ENCODE assay signal across 17 mouse cellular contexts in the genomic region with DNA sequence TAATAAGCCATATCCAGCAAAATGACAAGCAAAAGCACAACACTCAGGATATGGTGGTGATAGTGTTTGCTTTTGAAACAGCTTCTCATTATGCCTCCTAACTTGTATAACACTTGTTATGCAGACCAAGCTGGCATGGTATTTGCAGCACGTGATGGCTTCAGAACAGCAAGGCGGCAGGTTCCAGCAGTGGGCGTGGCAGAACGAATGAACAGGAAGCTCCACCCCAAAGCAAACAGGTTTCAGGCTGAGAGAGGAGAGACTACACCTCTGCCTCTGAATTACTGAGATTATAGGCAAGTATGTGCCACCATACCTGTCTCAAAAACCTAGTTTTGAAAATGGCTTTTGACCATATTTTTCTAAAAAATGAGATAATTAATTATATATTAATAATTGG.
DNase-seq lines count a peak whose midpoint lies in the region; ATAC-seq and TF ChIP-seq lines count a peak whose summit lies in the region.
"Had no signal": no experiment of that assay in that cellular context is flagged by ENCODE, and none has a peak within 500 bp of the region (broad histone marks: within the 10 kb centered on the region; RNA-seq: fewer than 3 reads in every experiment).

No protein-coding gene starts in this region.

- intact Hi-C loops in left cerebral cortex, adult 2 months (cut with DNase I), result no loop called here

- no peaks in the 10 kb centered on the region for H3K36me3 ChIP-seq in kidney, embryonic 14.5 days (ENCODE audit: control insufficient read depth, insufficient read depth, low read length)
- no peaks in the 10 kb centered on the region for H3K36me3 ChIP-seq in liver, postnatal 0 days (replicated peaks; ENCODE audit: insufficient read depth, low read length)
- H3K36me3 ChIP-seq: embryonic facial prominence, embryonic 12.5 days; heart, embryonic 15.5 days; lung, embryonic 15.5 days had no signal

- no peak overlapping the region for H3K27ac ChIP-seq in kidney, embryonic 14.5 days (ENCODE audit: low read depth, low read length)
- H3K27ac ChIP-seq in left cerebral cortex, adult 2 months, result no peak overlapping the region
- no peak overlapping the region for H3K27ac ChIP-seq in liver, postnatal 0 days (ENCODE audit: low read depth)
- H3K27ac ChIP-seq: embryonic facial prominence, embryonic 12.5 days; forebrain, embryonic 13.5 days; heart, embryonic 15.5 days; lung, embryonic 15.5 days had no signal

- no peak for TF ChIP-seq CTCF in left cerebral cortex, adult 2 months (IDR thresholded peaks at IDR 0.05)
- no peak for TF ChIP-seq CTCF in liver, postnatal 0 days (IDR thresholded peaks at IDR 0.05; ENCODE audit: low read depth)

- no peaks in the 10 kb centered on the region for H3K9me3 ChIP-seq in kidney, embryonic 14.5 days (ENCODE audit: control insufficient read depth, low read length)
- H3K9me3 ChIP-seq in liver, postnatal 0 days (ENCODE audit: low read length), result no peaks in the 10 kb centered on the region
- H3K9me3 ChIP-seq: embryonic facial prominence, embryonic 12.5 days; forebrain, embryonic 13.5 days; heart, embryonic 15.5 days; lung, embryonic 15.5 days had no signal

- H3K9ac ChIP-seq in kidney, embryonic 14.5 days (ENCODE audit: low read depth, low read length), result no peak overlapping the region
- no peak overlapping the region for H3K9ac ChIP-seq in liver, postnatal 0 days (replicated peaks)
- H3K9ac ChIP-seq: embryonic facial prominence, embryonic 12.5 days; forebrain, embryonic 13.5 days; heart, embryonic 15.5 days; lung, embryonic 15.5 days had no signal

- H3K4me2 ChIP-seq in kidney, embryonic 14.5 days (replicated peaks; ENCODE audit: low read depth, low read length), result no peak overlapping the region
- H3K4me2 ChIP-seq in liver, postnatal 0 days (ENCODE audit: low read depth, low read length), result no peak overlapping the region
- H3K4me2 ChIP-seq: embryonic facial prominence, embryonic 12.5 days; forebrain, embryonic 13.5 days; heart, embryonic 15.5 days; lung, embryonic 15.5 days had no signal

- no peak for TF ChIP-seq EP300 in liver, postnatal 0 days (IDR thresholded peaks at IDR 0.05; ENCODE audit: low read depth)

- H3K4me3 ChIP-seq in kidney, embryonic 14.5 days (ENCODE audit: low read length), result no peak overlapping the region
- H3K4me3 ChIP-seq in left cerebral cortex, adult 2 months, result no peak overlapping the region
- H3K4me3 ChIP-seq in liver, postnatal 0 days (ENCODE audit: low read depth, low read length), result no peak overlapping the region
- H3K4me3 ChIP-seq: embryonic facial prominence, embryonic 12.5 days; forebrain, embryonic 13.5 days; heart, embryonic 15.5 days; lung, embryonic 15.5 days had no signal

- no peaks in the 10 kb centered on the region for H3K4me1 ChIP-seq in kidney, embryonic 14.5 days (ENCODE audit: control insufficient read depth, insufficient read depth, low read length)
- H3K4me1 ChIP-seq in liver, postnatal 0 days (ENCODE audit: insufficient read depth), result no peaks in the 10 kb centered on the region
- H3K4me1 ChIP-seq: embryonic facial prominence, embryonic 12.5 days; forebrain, embryonic 13.5 days; heart, embryonic 15.5 days; lung, embryonic 15.5 days had no signal

- no peaks in the 10 kb centered on the region for H3K27me3 ChIP-seq in kidney, embryonic 14.5 days (ENCODE audit: control insufficient read depth, insufficient read depth, low read length)
- no peaks in the 10 kb centered on the region for H3K27me3 ChIP-seq in liver, postnatal 0 days (ENCODE audit: insufficient read depth, low read length)
- H3K27me3 ChIP-seq: heart, embryonic 15.5 days; lung, embryonic 15.5 days had no signal

- peak; percentile 9 to 45 for DNase-seq in kidney, postnatal 25 days
- peak; percentile 29 to 37 for DNase-seq in CD8-positive naive resting alpha-beta T cell, adult 2 months (ENCODE audit: low read depth in 2 of 2, low spot score in 2 of 2)
- DNase-seq in lung, postnatal 14 days, result peak; percentile 29
- peak; percentile 3 to 8 for DNase-seq in thymus, postnatal 10 days (ENCODE audit: low spot score in 2 of 2)
- DNase-seq in left cerebral cortex, adult 2 months (ENCODE audit: extremely low spot score in 1 of 2, low spot score in 2 of 2), result no peak
- DNase-seq in liver, postnatal 0 days, result no peak
- DNase-seq: cerebellum, adult 9-10 months; gastrocnemius, postnatal 36 days; kidney, postnatal 4 days; left cerebral cortex, postnatal 4 days; right cerebral cortex, postnatal 25 days had no signal

- no peak for ATAC-seq in kidney, embryonic 14.5 days (ENCODE audit: low FRiP score, low TSS enrichment)
- ATAC-seq in liver, postnatal 0 days, result no peak
- ATAC-seq: forebrain, embryonic 13.5 days; midbrain, embryonic 16.5 days had no signal

- 51% methylated on average over 4 of the region's 4 CpGs for WGBS in kidney, embryonic 14.5 days
- 45% methylated on average over 4 of the region's 4 CpGs for WGBS in liver, postnatal 0 days (ENCODE audit: insufficient replicate concordance)

Comparison
In these comparisons a context has a peak if more than half of its experiments do, and no peak if none do; other contexts are left out.
1. DNase-seq: peak in kidney, postnatal 25 days (2 of 2), CD8-positive naive resting alpha-beta T cell, adult 2 months (2 of 2), lung, postnatal 14 days (single experiment) and thymus, postnatal 10 days (2 of 2); none in left cerebral cortex, adult 2 months (0 of 2) and liver, postnatal 0 days (single experiment).